Mouse (Mus musculus) CH12.LX (cell line): Measurements from ENCODE around the gene Skap1. TPM values are rescaled to one million over a fixed set of nuclear protein-coding genes. Genes with fewer than 3 reads are reported as not detected.

ENCODE experiments used
- DNase-seq: peaks from one replicate; pipeline ENCODE4 v3.0.0-alpha.2; 2013; ENCODE audit errors: extremely low read depth
- H3K27ac ChIP-seq: 2 replicates; pipeline ENCODE4 v1.5.1; 2012; ENCODE audit warnings: low read depth, mild to moderate bottlenecking, control low read depth, moderate library complexity; ENCODE audit not compliant: insufficient read depth
- H3K27me3 ChIP-seq: replicated peaks from 2 replicates; pipeline ENCODE3; 2012; ENCODE audit warnings: inconsistent platforms
- H3K36me3 ChIP-seq, 2 experiments: replicated peaks in 1 of 2; 2 replicates each; pipeline versions ENCODE3 to v1.6.1; 2012; ENCODE audit warnings: inconsistent platforms in 1 of 2, low read length in 1 of 2, mild to moderate bottlenecking in 1 of 2, mixed read lengths in 1 of 2, moderate library complexity in 1 of 2; ENCODE audit not compliant: control insufficient read depth in 1 of 2, insufficient read depth in 1 of 2
- H3K4me1 ChIP-seq, 2 experiments: 2 replicates each; pipeline ENCODE4 v1.6.1; 2012; ENCODE audit warnings: inconsistent platforms in 1 of 2, moderate library complexity in 1 of 2; ENCODE audit not compliant: insufficient read depth in 2 of 2, control insufficient read depth in 1 of 2
- H3K4me2 ChIP-seq: 2 replicates; pipeline ENCODE4 v1.6.1; 2012; ENCODE audit warnings: low read depth, mild to moderate bottlenecking, control low read depth; ENCODE audit not compliant: poor library complexity, insufficient read depth, severe bottlenecking
- H3K4me3 ChIP-seq, 3 experiments: fragments of 150-350 bp in 1 of 3; sonication (generic) in 1 of 3; replicated peaks in 1 of 3; 2 replicates each; pipeline versions ENCODE3 to v1.5.1; 2011 to 2012; ENCODE audit warnings: low read depth in 2 of 3, low read length in 2 of 3, mild to moderate bottlenecking in 2 of 3, moderate library complexity in 2 of 3, control low read depth in 1 of 3, improper control_type of control experiment in 1 of 3, inconsistent platforms in 1 of 3, mixed read lengths in 1 of 3; ENCODE audit not compliant: poor library complexity in 1 of 3
- H3K79me2 ChIP-seq: replicated peaks from 2 replicates; pipeline ENCODE4 v1.6.1; 2012; ENCODE audit warnings: mild to moderate bottlenecking, moderate library complexity; ENCODE audit not compliant: control insufficient read depth, poor library complexity, insufficient read depth, severe bottlenecking; ENCODE audit errors: extremely low read depth
- H3K9ac ChIP-seq: 2 replicates; pipeline ENCODE4 v1.6.1; 2012; ENCODE audit warnings: low read depth, mild to moderate bottlenecking, control low read depth, moderate library complexity; ENCODE audit not compliant: insufficient read depth
- H3K9me3 ChIP-seq: replicated peaks from 2 replicates; pipeline ENCODE3; 2012; ENCODE audit warnings: low read length, inconsistent platforms, mixed read lengths
- CHD1 ChIP-seq: IDR thresholded peaks from 2 replicates; pipeline ENCODE4 v1.6.1; 2012; ENCODE audit warnings: low read depth, low read length, improper control_type of control experiment, inconsistent platforms
- CHD2 ChIP-seq: IDR thresholded peaks from 2 replicates; pipeline ENCODE4 v1.6.1; 2011; ENCODE audit warnings: low read length, improper control_type of control experiment
- CTCF ChIP-seq, 2 experiments: IDR thresholded peaks in 1 of 2; conservative IDR thresholded peaks in 1 of 2; 2 replicates each; pipeline ENCODE4 v1.5.1; 2011 to 2012; ENCODE audit warnings: low read depth in 2 of 2, low read length in 2 of 2, improper control_type of control experiment in 1 of 2, inconsistent platforms in 1 of 2, mild to moderate bottlenecking in 1 of 2, moderate library complexity in 1 of 2
- E2F4 ChIP-seq: IDR thresholded peaks from 2 replicates; pipeline ENCODE4 v1.6.1; 2011; ENCODE audit warnings: low read depth, low read length, improper control_type of control experiment; ENCODE audit not compliant: insufficient replicate concordance
- ETS1 ChIP-seq: conservative IDR thresholded peaks from 2 replicates; pipeline ENCODE4 v1.6.1; 2012; ENCODE audit warnings: low read depth, mild to moderate bottlenecking, inconsistent platforms, low read length, improper control_type of control experiment, moderate library complexity
- GABPA ChIP-seq: IDR thresholded peaks from 2 replicates; pipeline ENCODE4 v1.6.1; 2012; ENCODE audit warnings: low read depth, low read length, improper control_type of control experiment, inconsistent platforms; ENCODE audit not compliant: insufficient replicate concordance
- KAT2A ChIP-seq: IDR thresholded peaks from 2 replicates; pipeline ENCODE4 v1.6.1; 2012; ENCODE audit warnings: low read length, improper control_type of control experiment, inconsistent platforms; ENCODE audit not compliant: insufficient replicate concordance
- MAX ChIP-seq: IDR thresholded peaks from 2 replicates; pipeline ENCODE4 v1.6.1; 2011; ENCODE audit warnings: low read length, improper control_type of control experiment
- MAZ ChIP-seq: IDR thresholded peaks from 2 replicates; pipeline ENCODE4 v1.6.1; 2012; ENCODE audit warnings: low read depth, mild to moderate bottlenecking, inconsistent platforms, low read length, improper control_type of control experiment, moderate library complexity
- MEF2A ChIP-seq: IDR thresholded peaks from 2 replicates; pipeline ENCODE4 v1.6.1; 2014; ENCODE audit warnings: low read depth, mild to moderate bottlenecking, inconsistent platforms, low read length, improper control_type of control experiment, borderline replicate concordance
- MYC ChIP-seq: IDR thresholded peaks from 2 replicates; pipeline ENCODE4 v1.6.1; 2011; ENCODE audit warnings: low read depth, mild to moderate bottlenecking, improper control_type of control experiment, low read length
- NELFE ChIP-seq: IDR thresholded peaks from 2 replicates; pipeline ENCODE4 v1.6.1; 2011; ENCODE audit warnings: low read depth, low read length, improper control_type of control experiment
- PAX5 ChIP-seq: IDR thresholded peaks from 2 replicates; pipeline ENCODE4 v1.6.1; 2012; ENCODE audit warnings: low read length, inconsistent platforms, mixed read lengths
- POLR2AphosphoS2 ChIP-seq: IDR thresholded peaks from 2 replicates; pipeline ENCODE4 v1.6.1; 2011; ENCODE audit warnings: low read depth, low read length, improper control_type of control experiment
- RAD21 ChIP-seq: IDR thresholded peaks from 2 replicates; pipeline ENCODE4 v1.6.1; 2011; ENCODE audit warnings: low read depth, mild to moderate bottlenecking, low read length, improper control_type of control experiment, moderate library complexity
- TBP ChIP-seq: conservative IDR thresholded peaks from 2 replicates; pipeline ENCODE4 v1.6.1; 2011; ENCODE audit warnings: low read depth, low read length, improper control_type of control experiment
- TCF12 ChIP-seq: IDR thresholded peaks from 2 replicates; pipeline ENCODE4 v1.6.1; 2014; ENCODE audit warnings: low read depth, mild to moderate bottlenecking, inconsistent platforms, low read length, improper control_type of control experiment
- USF1 ChIP-seq: IDR thresholded peaks from 2 replicates; pipeline ENCODE4 v1.6.1; 2014; ENCODE audit warnings: low read depth, mild to moderate bottlenecking, inconsistent platforms, low read length, improper control_type of control experiment
- ZC3H11A ChIP-seq: IDR thresholded peaks from 2 replicates; pipeline ENCODE4 v1.6.1; 2012; ENCODE audit warnings: low read depth, mild to moderate bottlenecking, inconsistent platforms, low read length, improper control_type of control experiment
- ZKSCAN1 ChIP-seq: IDR thresholded peaks from 2 replicates; pipeline ENCODE4 v1.6.1; 2012; ENCODE audit warnings: low read depth, inconsistent platforms, low read length, improper control_type of control experiment, borderline replicate concordance
- ZNF384 ChIP-seq: IDR thresholded peaks from 2 replicates; pipeline ENCODE4 v1.6.1; 2012; ENCODE audit warnings: low read depth, low read length, improper control_type of control experiment, inconsistent platforms
- dilution Hi-C: fragments of 300-500 bp; cut with MboI; formaldehyde crosslinking; loops from 2 replicates; pipeline ENCODE4 v1.14.3; 2020; ENCODE audit warnings: low sequenced_read_pairs; ENCODE audit not compliant: extremely low pct_unique_long_range_greater_than_20kb, extremely low pct_ligation_motif_present
- in situ Hi-C: fragments of 300-500 bp; cut with MboI; formaldehyde crosslinking; loops from 3 replicates; pipeline ENCODE4 v1.14.3; 2019; ENCODE audit warnings: low sequenced_read_pairs, low pct_ligation_motif_present, low pct_unique_long_range_greater_than_20kb, mixed read lengths
- polyA plus RNA-seq: library from polyadenylated mRNA; unstranded; fragments of >175 nt; gene quantifications from 2 replicates; pipeline ENCODE4 v1.2.1, GENCODE M21; 2012; ENCODE audit warnings: low read depth; ENCODE audit not compliant: insufficient read length
- total RNA-seq, 2 experiments: library from RNA; depleted of rRNA; stranded (reverse); fragments of 300-350 nt in 1 of 2; fragments of >200 nt in 1 of 2; gene quantifications; 2 replicates each; pipeline ENCODE4 v1.2.3; 2012 to 2014

The Skap1 gene
- total and polyA plus RNA-seq, 3 experiments, result not detected

GRCm38 (mm10) chr11:96730327-96730726, 265.9 kb downstream of the Skap1 start:
- H3K27me3 ChIP-seq, result peaks cover 24% of the 10 kb centered on the region

GRCm38 (mm10) chr11:96732657-96733056, 268.3 kb downstream of the Skap1 start:
- Histone ChIP-seq H3K27me3 (peaks cover 14% of the 10 kb centered on the region), H3K79me2 (no peaks in the 10 kb centered on the region), H3K4me1 (peaks cover 0 to 8% of the 10 kb centered on the region in 2 experiments; a peak in 1 of 4 replicates), H3K4me2 (no peak overlapping the region), H3K9me3 (no peaks in the 10 kb centered on the region), H3K27ac (no peak overlapping the region), H3K9ac (no peak overlapping the region), H3K36me3 (no peaks in the 10 kb centered on the region), H3K4me3 (no peak overlapping the region)
- TF ChIP-seq ZKSCAN1 (no peak), USF1 (no peak), MAZ (no peak), MYC (no peak), GABPA (no peak), KAT2A (no peak), ZC3H11A (no peak), NELFE (no peak), MAX (no peak), E2F4 (no peak), CHD1 (no peak), CHD2 (no peak)
- in situ Hi-C loops (no loop called here), dilution Hi-C loops (no loop called here)
- no peak for DNase-seq

More at GRCm38 (mm10) chr11:96730327-96730726, 265.9 kb downstream of the Skap1 start:
- H3K79me2 ChIP-seq, result no peaks in the 10 kb centered on the region
- no peak overlapping the region for H3K27ac ChIP-seq
- dilution Hi-C loops, result no loop called here
- TF ChIP-seq NELFE, result no peak
- no peak for TF ChIP-seq ZNF384
- no peak for TF ChIP-seq MEF2A
- TF ChIP-seq ZKSCAN1, result no peak
- TF ChIP-seq POLR2AphosphoS2, result no peak
- TF ChIP-seq PAX5, result no peak
- no peak for TF ChIP-seq MAZ
- TF ChIP-seq GABPA, result no peak
- no peak for TF ChIP-seq ETS1
- TF ChIP-seq TBP, result no peak
- no peak for TF ChIP-seq RAD21
- no peak for TF ChIP-seq CTCF (conservative IDR thresholded peaks at IDR 0.05 in 1 of 2, IDR thresholded peaks at IDR 0.05 in 1 of 2; ENCODE audit: low read depth in 2 of 2, low read length in 2 of 2)
- TF ChIP-seq TCF12, result no peak
- TF ChIP-seq, all 38 proteins: peak for 0
- Histone ChIP-seq H3K9ac (peak overlapping the region; percentile 23; the same call in 1 of the 2 replicates), H3K4me3 (no peak overlapping the region), H3K36me3 (no peaks in the 10 kb centered on the region), H3K4me2 (peak overlapping the region; percentile 48), H3K4me1 (peaks cover 0 to 8% of the 10 kb centered on the region in 2 experiments; a peak in 1 of 4 replicates), H3K9me3 (no peaks in the 10 kb centered on the region)
- no peak for DNase-seq
- in situ Hi-C loops, result no loop called here
